Mouse (Mus musculus): ENCODE measurements at regions not wholly inside any gene's neighbourhood (a gene's known extent, or its start where the extent isn't known, plus 50 kb on each side); places are given as distances from the start of the nearest gene placed in this dataset.
A peak's percentile ranks its signal among the peaks of the same experiment; 100 is the strongest.

GRCm38 (mm10) chr17:72688800-72689199, 84.4 kb upstream of the Alk start:
- H3K27ac ChIP-seq (replicated peaks; ENCODE audit: insufficient read depth, low read depth, low read length): no peak overlapping the region
- peak; percentile 87 for DNase-seq (ENCODE audit: extremely low read depth, low read depth, low spot score)

GRCm38 (mm10) chr17:72674658-72675057, 70.2 kb upstream of the Alk start:
- DNase-seq (ENCODE audit: extremely low read depth, low read depth, low spot score): no peak
- no peaks in the 10 kb centered on the region for H3K36me3 ChIP-seq (ENCODE audit: control insufficient read depth, insufficient read depth, low read length)
- WGBS: 88% methylated on average over 4 of the region's 4 CpGs
- no peaks in the 10 kb centered on the region for H3K27me3 ChIP-seq (ENCODE audit: control insufficient read depth, insufficient read depth, low read length)
- H3K79me2 ChIP-seq (ENCODE audit: control insufficient read depth, insufficient read depth, low read length): no peaks in the 10 kb centered on the region
- H3K9ac ChIP-seq (ENCODE audit: low read depth, low read length): no peak overlapping the region
- no peak for TF ChIP-seq POLR2A (IDR thresholded peaks at IDR 0.05; ENCODE audit: extremely low read depth, insufficient read depth, low read length)
- no peak for TF ChIP-seq CTCF (IDR thresholded peaks at IDR 0.05; ENCODE audit: low read depth, low read length)
- no peak overlapping the region for H3K4me3 ChIP-seq (ENCODE audit: insufficient read depth, low read depth, low read length)
- H3K27ac ChIP-seq (replicated peaks; ENCODE audit: insufficient read depth, low read depth, low read length): no peak overlapping the region
- no peaks in the 10 kb centered on the region for H3K4me1 ChIP-seq (ENCODE audit: control insufficient read depth, insufficient read depth, low read length)

More at GRCm38 (mm10) chr17:72688800-72689199, 84.4 kb upstream of the Alk start:
- Histone ChIP-seq H3K79me2 (ENCODE audit: control insufficient read depth, insufficient read depth, low read length) (no peaks in the 10 kb centered on the region), H3K9ac (ENCODE audit: low read depth, low read length) (no peak overlapping the region), H3K36me3 (ENCODE audit: control insufficient read depth, insufficient read depth, low read length) (no peaks in the 10 kb centered on the region), H3K4me3 (ENCODE audit: insufficient read depth, low read depth, low read length) (no peak overlapping the region), H3K4me1 (ENCODE audit: control insufficient read depth, insufficient read depth, low read length) (peaks cover 3% of the 10 kb centered on the region; the same call in 1 of the 2 replicates), H3K27me3 (ENCODE audit: control insufficient read depth, insufficient read depth, low read length) (no peaks in the 10 kb centered on the region)
- TF ChIP-seq CTCF (IDR thresholded peaks at IDR 0.05; ENCODE audit: low read depth, low read length): no peak
- no peak for TF ChIP-seq POLR2A (IDR thresholded peaks at IDR 0.05; ENCODE audit: extremely low read depth, insufficient read depth, low read length)
- 22% methylated on average over 8 of the region's 8 CpGs for WGBS

GRCm38 (mm10) chr17:72672010-72672409, 67.6 kb upstream of the Alk start:
- Histone ChIP-seq H3K9ac (ENCODE audit: low read depth, low read length) (no peak overlapping the region), H3K27me3 (ENCODE audit: control insufficient read depth, insufficient read depth, low read length) (no peaks in the 10 kb centered on the region), H3K79me2 (ENCODE audit: control insufficient read depth, insufficient read depth, low read length) (no peaks in the 10 kb centered on the region), H3K27ac (replicated peaks; ENCODE audit: insufficient read depth, low read depth, low read length) (no peak overlapping the region), H3K4me3 (ENCODE audit: insufficient read depth, low read depth, low read length) (no peak overlapping the region), H3K4me1 (ENCODE audit: control insufficient read depth, insufficient read depth, low read length) (no peaks in the 10 kb centered on the region), H3K36me3 (ENCODE audit: control insufficient read depth, insufficient read depth, low read length) (no peaks in the 10 kb centered on the region)
- DNase-seq (ENCODE audit: extremely low read depth, low read depth, low spot score): no peak
- 58% methylated on average over 3 of the region's 3 CpGs for WGBS
- no peak for TF ChIP-seq POLR2A (IDR thresholded peaks at IDR 0.05; ENCODE audit: extremely low read depth, insufficient read depth, low read length)
- TF ChIP-seq CTCF (IDR thresholded peaks at IDR 0.05; ENCODE audit: low read depth, low read length): no peak

- Histone ChIP-seq H3K36me3 (ENCODE audit: control insufficient read depth, insufficient read depth, low read length) (no peaks in the 10 kb centered on the region), H3K79me2 (ENCODE audit: control insufficient read depth, insufficient read depth, low read length) (no peaks in the 10 kb centered on the region), H3K4me3 (ENCODE audit: insufficient read depth, low read depth, low read length) (no peak overlapping the region), H3K4me1 (ENCODE audit: control insufficient read depth, insufficient read depth, low read length) (no peaks in the 10 kb centered on the region), H3K27ac (replicated peaks; ENCODE audit: insufficient read depth, low read depth, low read length) (no peak overlapping the region), H3K27me3 (ENCODE audit: control insufficient read depth, insufficient read depth, low read length) (no peaks in the 10 kb centered on the region), H3K9ac (ENCODE audit: low read depth, low read length) (no peak overlapping the region)
- TF ChIP-seq POLR2A (IDR thresholded peaks at IDR 0.05; ENCODE audit: extremely low read depth, insufficient read depth, low read length): no peak
- TF ChIP-seq CTCF (IDR thresholded peaks at IDR 0.05; ENCODE audit: low read depth, low read length): no peak
- DNase-seq (ENCODE audit: extremely low read depth, low read depth, low spot score): no peak
- WGBS: 55% methylated on average over 2 of the region's 2 CpGs
Measured at GRCm38 (mm10) chr17:72666961-72667360, 62.5 kb upstream of the Alk start.

GRCm38 (mm10) chr17:72661678-72662077, 57.3 kb upstream of the Alk start:
- no peak for TF ChIP-seq POLR2A (IDR thresholded peaks at IDR 0.05; ENCODE audit: extremely low read depth, insufficient read depth, low read length)
- no peak for TF ChIP-seq CTCF (IDR thresholded peaks at IDR 0.05; ENCODE audit: low read depth, low read length)
- no peaks in the 10 kb centered on the region for H3K79me2 ChIP-seq (ENCODE audit: control insufficient read depth, insufficient read depth, low read length)

GRCm38 (mm10) chr17:72658744-72659143, 54.3 kb upstream of the Alk start:
- 45% methylated on average over 6 of the region's 6 CpGs for WGBS
- Histone ChIP-seq H3K27me3 (ENCODE audit: control insufficient read depth, insufficient read depth, low read length) (no peaks in the 10 kb centered on the region), H3K79me2 (ENCODE audit: control insufficient read depth, insufficient read depth, low read length) (no peaks in the 10 kb centered on the region), H3K4me3 (ENCODE audit: insufficient read depth, low read depth, low read length) (no peak overlapping the region), H3K9ac (ENCODE audit: low read depth, low read length) (no peak overlapping the region), H3K4me1 (ENCODE audit: control insufficient read depth, insufficient read depth, low read length) (no peaks in the 10 kb centered on the region), H3K36me3 (ENCODE audit: control insufficient read depth, insufficient read depth, low read length) (no peaks in the 10 kb centered on the region), H3K27ac (replicated peaks; ENCODE audit: insufficient read depth, low read depth, low read length) (no peak overlapping the region)
- DNase-seq (ENCODE audit: extremely low read depth, low read depth, low spot score): no peak
- TF ChIP-seq POLR2A (IDR thresholded peaks at IDR 0.05; ENCODE audit: extremely low read depth, insufficient read depth, low read length): no peak
- no peak for TF ChIP-seq CTCF (IDR thresholded peaks at IDR 0.05; ENCODE audit: low read depth, low read length)

More at GRCm38 (mm10) chr17:72661678-72662077, 57.3 kb upstream of the Alk start:
- Histone ChIP-seq H3K27ac (replicated peaks; ENCODE audit: insufficient read depth, low read depth, low read length) (no peak overlapping the region), H3K9ac (ENCODE audit: low read depth, low read length) (no peak overlapping the region), H3K27me3 (ENCODE audit: control insufficient read depth, insufficient read depth, low read length) (no peaks in the 10 kb centered on the region), H3K36me3 (ENCODE audit: control insufficient read depth, insufficient read depth, low read length) (no peaks in the 10 kb centered on the region), H3K4me1 (ENCODE audit: control insufficient read depth, insufficient read depth, low read length) (no peaks in the 10 kb centered on the region), H3K4me3 (ENCODE audit: insufficient read depth, low read depth, low read length) (no peak overlapping the region)
- WGBS: 57% methylated on average over 2 of the region's 2 CpGs
- DNase-seq (ENCODE audit: extremely low read depth, low read depth, low spot score): no peak
